In genomic region chr1:153087771-153088170, GRCm38 (mm10) we compare ENCODE assay signal across 21 mouse cellular contexts.
DNase-seq lines count a peak whose midpoint lies in the region; ATAC-seq lines count a peak whose summit lies in the region.
"Had no signal": no experiment of that assay in that cellular context is flagged by ENCODE, and none has a peak within 500 bp of the region (broad histone marks: within the 10 kb centered on the region; RNA-seq: fewer than 3 reads in every experiment).

No protein-coding gene starts in this region.

- H3K9me3 ChIP-seq in forebrain, embryonic 10.5 days: peaks cover 3% of the 10 kb centered on the region; the same call in 1 of the 2 replicates
- H3K9me3 ChIP-seq: forebrain, embryonic 13.5 days; heart, embryonic 13.5 days; hindbrain, embryonic 12.5 days; intestine, embryonic 15.5 days had no signal

- peaks cover 15% of the 10 kb centered on the region for H3K27me3 ChIP-seq in forebrain, embryonic 10.5 days (ENCODE audit: poor library complexity, severe bottlenecking)
- H3K27me3 ChIP-seq: embryonic facial prominence, embryonic 13.5 days; forebrain, embryonic 13.5 days; heart, embryonic 13.5 days; hindbrain, embryonic 12.5 days; intestine, embryonic 15.5 days; Patski had no signal

- no peak for ATAC-seq in CD4-positive, CD25-positive, alpha-beta regulatory T cell, adult 4 months
- ATAC-seq: forebrain, embryonic 13.5 days; forebrain, postnatal 0 days; hindbrain, embryonic 16.5 days; intestine, embryonic 15.5 days; Patski had no signal

- H3K4me3 ChIP-seq in forebrain, embryonic 10.5 days: no peak overlapping the region
- H3K4me3 ChIP-seq: embryonic facial prominence, embryonic 13.5 days; forebrain, embryonic 13.5 days; heart, embryonic 13.5 days; hindbrain, embryonic 12.5 days; intestine, embryonic 15.5 days had no signal

- WGBS in forebrain, embryonic 10.5 days: 90% methylated on average over 5 of the region's 5 CpGs

- peak; percentile 25 for DNase-seq in CD4-positive, CD25-positive, alpha-beta regulatory T cell, adult 2 months (ENCODE audit: low read depth, low spot score)
- DNase-seq in R1 (ENCODE audit: low read depth, low spot score): peak; percentile 73
- DNase-seq in induced T-regulatory cell, adult 2 months (ENCODE audit: low read depth): peak; percentile 67
- DNase-seq in embryo, embryonic 9.5 days (ENCODE audit: extremely low spot score): no peak
- DNase-seq in right cerebral cortex, adult 18-20 months: no peak
- no peak for DNase-seq in forebrain, embryonic 10.5 days (ENCODE audit: extremely low spot score, low spot score)
- DNase-seq: adrenal gland, postnatal 14 days; cerebellum, adult 11-12 months; cerebellum, adult 9-10 months; cerebellum, postnatal 25 days; forebrain, postnatal 0 days; gastrocnemius, postnatal 14 days; heart, postnatal 36 days had no signal

- peaks cover 26% of the 10 kb centered on the region for H3K4me1 ChIP-seq in forebrain, embryonic 10.5 days

- H3K27ac ChIP-seq in forebrain, embryonic 10.5 days: no peak overlapping the region
- H3K27ac ChIP-seq: embryonic facial prominence, embryonic 13.5 days; forebrain, embryonic 13.5 days; heart, embryonic 13.5 days; hindbrain, embryonic 12.5 days; intestine, embryonic 15.5 days had no signal

- no peaks in the 10 kb centered on the region for H3K36me3 ChIP-seq in forebrain, embryonic 10.5 days (replicated peaks)
- H3K36me3 ChIP-seq: embryonic facial prominence, embryonic 13.5 days; heart, embryonic 13.5 days; intestine, embryonic 15.5 days had no signal

Comparison
In these comparisons a context has a peak if more than half of its experiments do, and no peak if none do; other contexts are left out.
1. DNase-seq: peak in CD4-positive, CD25-positive, alpha-beta regulatory T cell, adult 2 months (single experiment), R1 (single experiment) and induced T-regulatory cell, adult 2 months (single experiment); none in embryo, embryonic 9.5 days (single experiment), right cerebral cortex, adult 18-20 months (single experiment) and forebrain, embryonic 10.5 days (single experiment).